Mouse (Mus musculus) lung, adult 2 months (tissue): ENCODE data around the gene Bcl2l15.
"Not testable (repeated sequence)": the region's sequence is repeated elsewhere in the genome, so short reads cannot be mapped to it uniquely, and the experiment has no call there.

Experiments used
- CTCF ChIP-seq: fragments of 200-500 bp; IDR thresholded peaks from 2 replicates; pipeline ENCODE4 v1.5.1; 2011; ENCODE audit warnings: mild to moderate bottlenecking, low read length, control low read depth; ENCODE audit not compliant: insufficient read depth
- POLR2A ChIP-seq: fragments of 200-500 bp; IDR thresholded peaks from 2 replicates; pipeline ENCODE4 v1.6.1; 2011; ENCODE audit warnings: low read depth, mild to moderate bottlenecking, control low read depth, low read length, borderline replicate concordance; ENCODE audit errors: extremely low read depth

DNA sequence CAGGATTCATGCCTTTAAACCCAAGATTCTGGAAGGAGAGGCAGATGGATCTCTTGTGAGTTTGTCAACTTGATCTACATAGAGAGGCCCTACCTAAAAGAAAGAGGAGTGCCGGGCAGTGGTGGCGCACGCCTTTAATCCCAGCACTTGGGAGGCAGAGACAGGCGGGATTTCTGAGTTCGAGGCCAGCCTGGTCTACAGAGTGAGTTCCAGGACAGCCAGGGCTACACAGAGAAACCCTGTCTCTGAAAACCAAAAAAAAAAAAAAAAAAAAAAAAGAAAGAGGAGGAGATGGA, 40.3 kb upstream of the Bcl2l15 start:
- TF ChIP-seq CTCF, POLR2A: not testable (repeated sequence)
